ENCODE assay signal across 19 mouse cellular contexts in genomic region chr6:27645054-27645453, GRCm38 (mm10).
"Had no signal": no experiment of that assay in that cellular context is flagged by ENCODE, and none has a peak within 500 bp of the region (broad histone marks: within the 10 kb centered on the region; RNA-seq: fewer than 3 reads in every experiment).

No protein-coding gene starts in this region.

- ATAC-seq: midbrain, embryonic 16.5 days had no signal

- H3K27me3 ChIP-seq: liver, embryonic 13.5 days; liver, embryonic 15.5 days; megakaryocyte, embryonic 14.5 days; midbrain, embryonic 12.5 days; neural tube, embryonic 13.5 days; neural tube, embryonic 15.5 days; stomach, embryonic 15.5 days had no signal

- H3K9me3 ChIP-seq: liver, embryonic 13.5 days; liver, embryonic 15.5 days; megakaryocyte, embryonic 14.5 days; midbrain, embryonic 10.5 days; midbrain, embryonic 12.5 days; neural tube, embryonic 13.5 days; neural tube, embryonic 15.5 days; stomach, embryonic 15.5 days had no signal

- H3K27ac ChIP-seq: liver, embryonic 13.5 days; liver, embryonic 15.5 days; midbrain, embryonic 10.5 days; midbrain, embryonic 12.5 days; neural tube, embryonic 13.5 days; neural tube, embryonic 15.5 days; stomach, embryonic 15.5 days; stomach, postnatal 0 days had no signal

- H3K36me3 ChIP-seq: liver, embryonic 13.5 days; liver, embryonic 15.5 days; midbrain, embryonic 10.5 days; midbrain, embryonic 12.5 days; neural tube, embryonic 13.5 days; neural tube, embryonic 15.5 days; stomach, embryonic 15.5 days had no signal

- H3K4me1 ChIP-seq: liver, embryonic 13.5 days; liver, embryonic 15.5 days; megakaryocyte, embryonic 14.5 days; midbrain, embryonic 10.5 days; midbrain, embryonic 12.5 days; neural tube, embryonic 13.5 days; neural tube, embryonic 15.5 days; stomach, embryonic 15.5 days had no signal

- H3K4me3 ChIP-seq: liver, embryonic 13.5 days; liver, embryonic 15.5 days; megakaryocyte, embryonic 14.5 days; midbrain, embryonic 10.5 days; midbrain, embryonic 12.5 days; myocyte; neural tube, embryonic 13.5 days; neural tube, embryonic 15.5 days; stomach, embryonic 15.5 days had no signal

- DNase-seq: liver, embryonic 13.5 days; lung, adult 18-20 months; lung, embryonic 14.5 days; lung, postnatal 10 days; lung, postnatal 4 days; midbrain, embryonic 14.5 days; right cerebral cortex, adult 18-20 months; thymus, adult 2 months; thymus, postnatal 25 days had no signal

- H3K9ac ChIP-seq: liver, embryonic 13.5 days; liver, embryonic 15.5 days; lung, embryonic 14.5 days; midbrain, embryonic 12.5 days; neural tube, embryonic 13.5 days; neural tube, embryonic 15.5 days; stomach, embryonic 15.5 days had no signal
